Mouse (Mus musculus) bone marrow macrophage, adult 2 months (primary cell): ENCODE data around the gene Gm5475. TPM values are rescaled to one million over a fixed set of nuclear protein-coding genes. Genes with fewer than 3 reads are reported as not detected.

Source experiments
- H3K27ac ChIP-seq: 2 replicates; pipeline ENCODE4 v1.5.1; 2012; ENCODE audit warnings: low read depth, low read length; ENCODE audit not compliant: insufficient read depth
- H3K4me1 ChIP-seq: 2 replicates; pipeline ENCODE4 v1.6.1; 2012; ENCODE audit warnings: low read length; ENCODE audit not compliant: control insufficient read depth, insufficient read depth
- H3K4me3 ChIP-seq: 2 replicates; pipeline ENCODE4 v1.5.1; 2012; ENCODE audit warnings: mild to moderate bottlenecking, low read length, moderate library complexity; ENCODE audit not compliant: insufficient read depth
- CTCF ChIP-seq: IDR thresholded peaks from 2 replicates; pipeline ENCODE4 v1.5.1; 2012; ENCODE audit warnings: low read depth, mild to moderate bottlenecking, low read length, moderate library complexity
- POLR2A ChIP-seq: IDR thresholded peaks from 2 replicates; pipeline ENCODE4 v1.6.1; 2012; ENCODE audit warnings: mild to moderate bottlenecking, low read depth, low read length, borderline replicate concordance
- polyA plus RNA-seq: library from polyadenylated mRNA; stranded (reverse); fragments of >200 nt; gene quantifications from 2 replicates; pipeline ENCODE4 v1.2.4, GENCODE M21; 2012; ENCODE audit not compliant: missing spikeins, insufficient read depth, insufficient read length

Gene Gm5475
- polyA plus RNA-seq, 1 experiment = not detected

- H3K4me1 ChIP-seq = peaks cover 25% of the 10 kb centered on the region
- TF ChIP-seq POLR2A (no peak), CTCF (peak; percentile 60)
- no peak overlapping the region for H3K4me3 ChIP-seq
- H3K27ac ChIP-seq = no peak overlapping the region
Measured at GRCm38 (mm10) chr15:100463712-100464111, 41.8 kb downstream of the Gm5475 start.

- Histone ChIP-seq H3K4me1 (peaks cover 32% of the 10 kb centered on the region), H3K27ac (no peak overlapping the region), H3K4me3 (no peak overlapping the region)
- TF ChIP-seq POLR2A (no peak), CTCF (no peak)
Measured at GRCm38 (mm10) chr15:100465432-100465831, 43.5 kb downstream of the Gm5475 start.

- Histone ChIP-seq H3K27ac (no peak overlapping the region), H3K4me3 (peak overlapping the region; percentile 84), H3K4me1 (peaks cover 13% of the 10 kb centered on the region)
- TF ChIP-seq POLR2A (no peak), CTCF (no peak)
Measured at GRCm38 (mm10) chr15:100467738-100468137, 45.8 kb downstream of the Gm5475 start.

- Histone ChIP-seq H3K27ac (peak within 1 kb of the TSS; percentile 73), H3K4me3 (peak within 1 kb of the TSS; percentile 84), H3K4me1 (peaks cover 10% of the 10 kb centered on the region)
- peak; percentile 25; the same call in 1 of the 2 replicates for TF ChIP-seq POLR2A
- peak; percentile 95 for TF ChIP-seq CTCF
Measured at GRCm38 (mm10) chr15:100468295-100469188, 46.6 kb downstream of the Gm5475 start, which contains the start of gene Letmd1. Gene Letmd1 (plus strand): TSS chr15:100469023.

- Histone ChIP-seq H3K27ac (peak overlapping the region; percentile 46), H3K4me1 (peaks cover 10% of the 10 kb centered on the region), H3K4me3 (peak overlapping the region; percentile 84)
- no peak for TF ChIP-seq POLR2A
- TF ChIP-seq CTCF = no peak
Measured at GRCm38 (mm10) chr15:100469189-100469545, 47.2 kb downstream of the Gm5475 start.

GRCm38 (mm10) chr15:100470037-100470436 is 48.1 kb downstream of the Gm5475 start:
- Histone ChIP-seq H3K4me3 (peak overlapping the region; percentile 84; the same call in 1 of the 2 replicates), H3K4me1 (peaks cover 10% of the 10 kb centered on the region), H3K27ac (no peak overlapping the region)

GRCm38 (mm10) chr15:100473926-100474503 is 52.1 kb downstream of the Gm5475 start:
- H3K4me3 ChIP-seq = no peak overlapping the region
- H3K27ac ChIP-seq = no peak overlapping the region
- H3K4me1 ChIP-seq = peaks cover 9% of the 10 kb centered on the region
- no peak for TF ChIP-seq CTCF
- no peak for TF ChIP-seq POLR2A

More at GRCm38 (mm10) chr15:100470037-100470436, 48.1 kb downstream of the Gm5475 start:
- TF ChIP-seq CTCF (no peak), POLR2A (no peak)

Other genes starting within 250 kb of the Gm5475 start
- gene Atf1, start 194.3 kb upstream of the Gm5475 start, polyA plus RNA-seq = 51.1 and 54.6 TPM in 2 replicates
- not detected in 2 replicates for gene Tmprss12, start 141.3 kb upstream of the Gm5475 start, polyA plus RNA-seq
- gene Mettl7a1, start 118.0 kb upstream of the Gm5475 start, polyA plus RNA-seq = 43.3 and 46.4 TPM in 2 replicates
- not detected in 2 replicates for gene Mettl7a3, start 87.2 kb upstream of the Gm5475 start, polyA plus RNA-seq
- gene Methig1, start 69.0 kb upstream of the Gm5475 start, polyA plus RNA-seq = not detected in 2 replicates
- not detected in 2 replicates for gene Mettl7a2, start 68.9 kb upstream of the Gm5475 start, polyA plus RNA-seq
- not detected in 2 replicates for gene Higd1c, start 57.6 kb upstream of the Gm5475 start, polyA plus RNA-seq
- 64.3 and 68.0 TPM in 2 replicates for gene Slc11a2, start 2.9 kb downstream of the Gm5475 start, polyA plus RNA-seq
- 41.7 and 45.7 TPM in 2 replicates for gene Letmd1, start 46.9 kb downstream of the Gm5475 start, polyA plus RNA-seq
- 2.2 and 2.8 TPM in 2 replicates for gene Csrnp2, start 73.3 kb downstream of the Gm5475 start, polyA plus RNA-seq
- 9.4 and 10.2 TPM in 2 replicates for gene Tfcp2, start 129.9 kb downstream of the Gm5475 start, polyA plus RNA-seq
- gene Pou6f1, start 177.8 kb downstream of the Gm5475 start, polyA plus RNA-seq = 23.4 and 27.0 TPM in 2 replicates
- gene Dazap2, start 193.2 kb downstream of the Gm5475 start, polyA plus RNA-seq = 466 and 503 TPM in 2 replicates
- 94.1 and 103 TPM in 2 replicates for gene Smagp, start 214.8 kb downstream of the Gm5475 start, polyA plus RNA-seq
- gene Bin2, start 247.4 kb downstream of the Gm5475 start, polyA plus RNA-seq = 132 and 135 TPM in 2 replicates